Mouse (Mus musculus) large intestine, adult 2 months (tissue): Measurements from ENCODE around the gene Trmt1. TPM values are rescaled to one million over a fixed set of nuclear protein-coding genes. Genes with fewer than 3 reads are reported as not detected.

ENCODE experiments used
- DNase-seq: peaks from one replicate; pipeline ENCODE4 v3.0.0-alpha.2; 2012; ENCODE audit warnings: low read depth, low spot score
- WGBS: fragments of 180-500 bp; shearing (Covaris S2); methylation state at CpG from one replicate; pipeline ENCODE4 v1.1.7; 2018; 5-methylcytosine and 5-hydroxymethylcytosine counted together
- polyA plus RNA-seq: library from polyadenylated mRNA; depleted of rRNA; stranded (reverse); fragments of >200 nt; gene quantifications from 2 replicates; pipeline ENCODE4 v1.2.3, GENCODE M21; 2012

Trmt1 gene
- polyA plus RNA-seq, 1 experiment = 58.1 TPM

DNA sequence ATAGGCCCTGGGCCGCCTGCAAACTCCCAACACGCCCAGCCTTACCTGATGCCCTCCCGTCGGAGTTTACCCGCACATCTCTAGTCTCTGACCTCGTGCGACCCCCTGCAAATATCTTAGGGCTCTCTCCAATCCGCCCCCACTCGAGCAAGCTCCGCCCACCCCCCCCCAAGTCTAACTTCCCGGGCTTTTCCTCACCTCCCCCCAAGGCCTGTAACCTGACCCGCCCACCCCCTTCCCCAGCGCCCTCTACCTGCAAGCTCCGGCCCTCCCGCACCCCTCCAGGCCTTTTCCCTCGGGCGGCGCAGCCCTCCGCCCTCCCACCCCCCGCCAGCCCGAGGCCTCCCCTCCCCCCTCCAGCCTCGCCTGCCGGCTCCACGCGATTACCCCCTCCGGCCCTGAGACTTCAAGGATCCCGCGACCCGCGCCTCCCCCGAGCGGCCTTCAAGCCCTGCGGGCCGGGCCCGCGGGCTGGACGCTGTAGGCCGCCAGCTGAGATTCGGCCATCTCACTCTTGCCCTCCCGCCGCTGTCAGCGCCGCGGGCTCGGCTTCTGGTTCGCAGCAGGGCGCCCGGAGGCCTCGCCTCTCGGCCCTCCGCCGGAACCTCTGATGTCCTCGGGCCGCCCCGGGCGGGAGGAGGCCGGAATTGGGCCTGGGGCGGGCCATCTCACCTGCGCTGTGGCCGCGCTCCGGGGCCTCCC lies 1.0 kb downstream of the Trmt1 start:
- WGBS = under 1% methylated on average over 50 of the region's 62 CpGs
- DNase-seq = no peak

GRCm38 (mm10) chr8:84687705-84688100 lies 1.6 kb downstream of the Trmt1 start, which contains the start of gene Nacc1:
Gene Nacc1, minus strand, starts transcription at chr8:84687862.
- under 1% methylated on average over 36 of the region's 37 CpGs for WGBS
- no peak for DNase-seq

DNA sequence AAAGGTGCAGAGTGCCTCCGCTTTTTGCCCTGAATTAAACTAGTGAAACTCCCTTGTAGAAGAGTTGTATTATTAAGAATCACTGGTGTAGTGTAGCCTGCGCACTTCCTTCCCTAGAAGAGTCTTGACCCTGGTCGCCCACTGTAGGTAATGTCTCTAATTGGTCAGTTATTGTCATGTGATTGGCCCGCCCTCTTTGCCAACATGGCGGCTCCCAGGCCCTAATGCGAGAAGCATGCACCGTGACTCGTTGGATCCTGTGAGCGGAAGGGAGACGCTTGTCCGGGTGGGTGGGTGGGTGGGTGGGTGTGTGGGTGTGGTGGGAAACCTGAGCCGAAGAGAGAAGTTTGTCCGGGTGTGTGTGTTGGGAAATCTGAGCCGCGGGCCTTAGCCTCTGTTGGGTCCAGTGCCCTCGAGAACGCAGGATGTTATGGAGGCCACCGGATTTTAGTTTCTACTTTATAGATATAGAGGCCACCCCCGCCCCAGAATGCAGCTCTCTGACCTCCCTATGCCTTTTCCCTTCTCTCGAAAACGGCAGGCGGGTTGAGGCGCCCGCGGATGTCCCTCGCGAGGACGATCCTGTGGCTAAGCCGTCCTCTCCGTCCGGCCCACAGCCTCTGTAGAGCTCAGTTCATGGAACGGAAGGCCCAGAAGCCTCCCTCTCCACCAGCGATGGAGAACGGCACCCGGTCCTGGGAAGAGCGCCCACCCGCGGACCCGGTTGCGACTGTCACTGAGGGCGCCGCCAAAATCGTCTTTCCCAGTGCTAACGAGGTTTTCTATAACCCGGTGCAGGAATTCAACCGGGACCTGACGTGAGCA lies 3.2 kb downstream of the Trmt1 start:
- WGBS = under 1% methylated on average over 47 of the region's 47 CpGs
- peak; percentile 76 for DNase-seq

DNA sequence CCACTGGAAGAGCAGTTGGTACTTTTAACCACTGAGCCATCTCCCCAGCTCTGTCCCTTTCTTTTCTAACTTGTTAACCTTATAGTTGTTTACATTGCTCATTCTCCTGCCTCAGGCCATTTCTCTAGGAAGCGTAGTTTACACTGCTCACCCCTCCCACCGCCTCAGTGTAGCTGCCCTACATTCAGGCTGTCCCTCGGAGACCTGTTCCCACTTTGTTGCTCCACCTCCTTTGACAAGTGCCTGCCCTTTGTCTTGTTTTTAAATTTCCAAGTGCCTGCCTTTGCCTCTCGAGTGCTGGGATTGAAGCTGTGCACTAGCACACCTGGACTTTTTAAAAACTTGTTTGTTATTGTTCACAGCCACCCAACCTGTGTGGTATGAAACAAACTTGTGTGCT lies 7.2 kb downstream of the Trmt1 start:
- no peak for DNase-seq
- 81% methylated on average over 4 of the region's 4 CpGs for WGBS

DNA sequence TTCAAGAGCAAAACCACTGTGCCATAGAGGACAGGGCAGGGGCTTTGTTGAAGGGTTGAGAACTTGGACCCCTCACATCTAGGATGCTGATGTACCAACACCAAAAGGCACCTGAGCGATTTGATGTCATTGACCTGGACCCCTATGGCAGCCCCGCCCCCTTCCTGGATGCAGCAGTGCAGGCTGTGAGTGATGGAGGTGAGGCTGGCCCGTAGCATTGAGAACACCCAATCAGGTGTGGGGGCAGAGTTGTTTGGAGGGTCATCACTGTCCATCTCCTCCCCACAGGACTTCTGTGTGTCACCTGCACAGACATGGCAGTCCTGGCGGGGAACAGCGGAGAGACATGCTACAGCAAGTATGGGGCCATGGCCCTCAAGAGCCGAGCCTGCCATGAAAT lies 9.0 kb downstream of the Trmt1 start:
- whole genome bisulfite sequencing = 91% methylated on average over 6 of the region's 6 CpGs
- DNase-seq = no peak

DNA sequence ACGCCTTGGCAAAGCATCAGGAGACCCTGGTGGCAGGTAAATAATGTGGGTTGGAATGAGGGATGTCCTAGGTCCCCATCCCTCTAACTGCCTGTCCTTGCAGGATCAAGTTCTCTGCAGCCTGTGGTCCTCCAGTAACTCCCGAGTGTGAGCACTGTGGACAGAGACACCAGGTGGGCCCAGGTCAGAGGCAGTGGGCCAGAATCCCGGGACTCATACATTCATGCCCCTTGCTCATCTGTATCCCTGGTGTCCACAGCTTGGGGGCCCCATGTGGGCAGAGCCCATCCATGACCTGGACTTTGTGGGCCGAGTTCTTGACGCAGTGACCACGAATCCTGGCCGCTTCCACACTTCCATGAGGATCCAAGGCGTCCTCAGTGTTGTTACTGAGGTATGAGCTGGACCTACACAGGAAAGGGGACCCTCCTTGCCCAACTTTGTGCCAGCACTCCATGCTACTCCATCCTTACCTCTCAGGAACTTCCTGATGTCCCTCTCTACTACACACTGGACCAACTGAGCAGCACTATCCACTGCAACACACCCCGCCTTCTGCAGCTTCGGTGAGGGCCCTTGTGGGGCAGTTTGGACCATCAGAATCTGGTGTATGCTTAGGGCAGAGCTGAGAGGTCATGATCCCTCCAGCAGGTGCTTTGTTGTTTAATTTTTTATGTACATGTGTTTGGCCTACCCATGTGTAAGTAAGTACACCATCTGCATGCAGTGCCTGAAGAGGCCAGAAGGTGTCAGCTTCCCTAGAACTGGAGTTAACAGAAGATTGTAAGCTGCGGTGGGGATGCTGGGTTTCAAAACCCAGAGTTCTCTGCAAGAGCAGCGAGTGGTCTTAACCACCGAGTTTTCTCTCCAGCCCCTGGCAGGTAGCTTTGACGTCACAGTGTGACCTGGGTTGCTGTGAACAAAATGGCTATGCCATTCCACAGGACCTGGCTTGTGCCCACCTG lies 11.3 kb downstream of the Trmt1 start:
- no peak for DNase-seq
- WGBS = 86% methylated on average over 14 of the region's 14 CpGs

DNA sequence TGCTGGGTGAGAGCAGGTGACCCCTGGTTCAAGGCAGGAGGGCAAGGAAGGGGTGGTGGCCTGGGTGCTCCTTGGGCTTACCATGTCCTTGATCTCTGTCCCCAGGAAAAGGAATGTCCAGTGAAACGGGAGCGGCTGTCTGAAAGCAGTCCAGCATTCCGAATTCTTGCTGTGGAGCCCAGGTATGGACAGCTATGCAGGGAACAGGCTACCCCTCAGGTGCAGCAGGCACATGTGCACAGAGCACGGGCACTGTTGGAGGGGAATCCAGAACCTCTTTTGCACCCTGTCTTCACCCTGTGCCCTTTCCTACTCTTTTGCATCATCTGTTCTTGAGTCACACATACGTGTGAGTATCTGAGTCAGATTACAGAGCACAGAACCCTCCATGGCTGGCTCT lies 12.2 kb downstream of the Trmt1 start:
- 69% methylated on average over 5 of the region's 5 CpGs for WGBS
- DNase-seq = no peak

GRCm38 (mm10) chr8:84698929-84699401 lies 12.9 kb downstream of the Trmt1 start:
- DNase-seq = peak; percentile 64
- WGBS = 38% methylated on average over 9 of the region's 9 CpGs

DNA sequence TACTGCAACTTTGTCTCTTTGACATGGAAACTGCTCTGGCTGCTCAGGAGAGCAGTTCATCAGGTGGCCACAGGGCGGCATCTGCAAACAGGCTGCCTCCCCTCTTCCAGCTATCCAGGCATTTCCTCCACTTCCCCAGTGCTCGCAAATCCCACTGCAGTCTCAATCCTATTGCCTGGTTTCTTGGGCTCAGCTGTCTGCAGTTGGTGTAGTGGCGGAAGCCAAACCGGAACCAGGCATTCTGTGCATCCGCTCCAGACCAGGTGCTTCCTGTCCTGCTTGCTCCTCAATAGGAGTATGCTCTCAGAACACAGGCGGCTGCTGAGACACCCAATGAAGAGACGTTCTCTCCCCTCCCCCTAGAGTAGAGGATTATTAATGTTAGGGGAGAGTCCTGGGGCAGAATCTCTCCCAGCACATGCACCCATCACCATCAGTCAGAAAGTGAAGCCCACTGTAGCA lies 13.8 kb downstream of the Trmt1 start:
- WGBS = 59% methylated on average over 7 of the region's 7 CpGs
- DNase-seq = no peak

GRCm38 (mm10) chr8:84700526-84700925 lies 14.4 kb downstream of the Trmt1 start:
- DNase-seq = no peak
- WGBS = 72% methylated on average over 5 of the region's 5 CpGs

GRCm38 (mm10) chr8:84700941-84701911 lies 15.1 kb downstream of the Trmt1 start, which contains the start of gene Lyl1:
Gene Lyl1, plus strand, starts transcription at chr8:84701457.
- DNase-seq = no peak
- 24% methylated on average over 34 of the region's 34 CpGs for WGBS

DNA sequence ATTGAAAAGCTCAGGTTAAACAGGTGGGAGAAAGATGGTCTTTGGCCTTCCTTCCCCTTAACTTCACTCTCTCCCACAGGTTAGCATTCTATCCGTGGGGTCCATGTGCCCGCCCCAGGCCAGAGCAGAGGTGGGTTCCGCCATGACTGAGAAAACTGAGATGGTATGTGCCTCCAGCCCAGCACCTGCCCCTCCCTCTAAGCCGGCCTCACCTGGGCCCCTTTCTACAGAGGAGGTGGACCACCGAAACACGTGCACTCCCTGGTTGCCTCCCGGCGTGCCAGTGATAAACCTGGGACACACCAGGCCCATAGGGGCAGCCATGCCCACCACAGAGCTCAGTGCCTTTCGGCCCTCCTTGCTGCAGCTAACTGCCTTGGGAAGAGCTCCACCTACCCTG lies 16.5 kb downstream of the Trmt1 start:
- 73% methylated on average over 9 of the region's 9 CpGs for WGBS
- no peak for DNase-seq

GRCm38 (mm10) chr8:84702963-84703465 lies 16.9 kb downstream of the Trmt1 start:
- no peak for DNase-seq
- WGBS = 81% methylated on average over 6 of the region's 6 CpGs

DNA sequence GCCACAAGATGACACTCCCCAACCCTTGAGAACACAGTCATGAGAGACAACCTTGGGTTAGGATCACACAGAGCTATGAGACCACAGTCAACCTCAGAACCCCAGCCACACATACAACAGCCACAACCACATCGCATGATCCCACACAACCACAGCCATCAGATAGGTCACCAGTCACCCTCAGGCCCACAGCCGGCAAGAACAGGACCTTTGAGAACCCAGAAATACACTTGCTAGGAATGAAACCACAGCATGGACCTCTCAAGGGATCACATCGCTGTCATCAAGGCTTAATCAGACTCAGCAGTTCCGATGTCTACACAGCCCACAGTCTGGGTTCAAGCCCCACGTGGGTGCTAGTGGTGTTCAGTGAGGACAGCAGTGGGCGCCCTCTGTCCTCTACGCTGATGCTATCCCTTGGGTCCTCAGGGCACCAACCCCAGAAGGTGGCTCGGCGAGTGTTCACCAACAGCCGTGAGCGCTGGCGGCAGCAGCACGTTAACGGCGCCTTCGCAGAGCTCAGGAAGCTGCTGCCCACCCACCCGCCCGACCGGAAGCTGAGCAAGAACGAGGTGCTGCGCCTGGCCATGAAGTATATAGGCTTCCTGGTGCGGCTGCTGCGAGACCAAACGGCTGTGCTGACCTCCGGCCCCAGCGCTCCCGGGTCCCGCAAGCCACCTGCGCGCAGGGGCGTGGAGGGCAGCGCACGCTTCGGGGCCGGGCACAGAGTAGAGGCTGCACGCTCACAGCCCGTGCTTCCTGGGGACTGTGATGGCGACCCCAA lies 17.6 kb downstream of the Trmt1 start:
- WGBS = 18% methylated on average over 38 of the region's 38 CpGs
- DNase-seq = no peak

DNA sequence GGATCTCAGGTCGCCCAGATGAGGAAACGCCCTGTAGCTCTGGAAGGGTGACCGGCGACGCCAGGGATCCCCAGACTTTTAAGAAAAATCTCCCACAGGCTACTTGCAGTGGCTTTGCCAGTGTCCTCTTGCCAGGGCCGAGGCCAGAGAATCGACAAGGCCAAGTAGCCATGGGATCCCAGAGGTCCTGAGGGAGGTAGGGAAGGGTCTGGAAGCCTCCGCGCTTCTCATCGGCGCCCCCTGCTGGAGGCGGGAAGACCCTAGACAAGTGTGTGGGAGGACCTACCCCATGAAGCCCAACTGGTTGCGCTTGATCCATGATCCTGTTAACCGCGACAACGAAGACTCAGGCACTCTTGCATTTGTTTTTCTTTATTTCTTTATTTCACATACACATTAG lies 18.2 kb downstream of the Trmt1 start:
- DNase-seq = no peak
- WGBS = 13% methylated on average over 16 of the region's 16 CpGs

GRCm38 (mm10) chr8:84704867-84705831 lies 19.0 kb downstream of the Trmt1 start:
- WGBS = 16% methylated on average over 61 of the region's 61 CpGs
- DNase-seq = no peak
